Mouse (Mus musculus): Measurements from ENCODE around the gene Trh. TPM values are rescaled to one million over a fixed set of nuclear protein-coding genes. Genes with fewer than 3 reads are reported as not detected.

Trh gene
- polyA plus RNA-seq, 1 experiment from 2014 or later = 0.07 TPM

- TF ChIP-seq CTCF (IDR thresholded peaks at IDR 0.05; ENCODE audit: low read depth) (no peak), EP300 (IDR thresholded peaks at IDR 0.05; ENCODE audit: low read depth) (no peak)
- 50% methylated on average over 1 of the region's 1 CpGs for WGBS (ENCODE audit: insufficient replicate concordance)
- ATAC-seq (no peak), DNase-seq (no peak)
- no peaks in the 10 kb centered on the region for H3K9me3 ChIP-seq (ENCODE audit: low read length)
- no peak overlapping the region for H3K4me2 ChIP-seq (ENCODE audit: low read depth, low read length)
- no peak overlapping the region for H3K4me3 ChIP-seq (ENCODE audit: low read depth, low read length)
- H3K36me3 ChIP-seq (replicated peaks; ENCODE audit: insufficient read depth, low read length) = no peaks in the 10 kb centered on the region
- no peaks in the 10 kb centered on the region for H3K4me1 ChIP-seq (ENCODE audit: insufficient read depth)
- no peak overlapping the region for H3K9ac ChIP-seq (replicated peaks)
- no peaks in the 10 kb centered on the region for H3K27me3 ChIP-seq (ENCODE audit: insufficient read depth, low read length)
- no peak overlapping the region for H3K27ac ChIP-seq (ENCODE audit: low read depth)
Observed at GRCm38 (mm10) chr6:92231356-92231755, 13.1 kb downstream of the Trh start.

GRCm38 (mm10) chr6:92229586-92229985 is 14.9 kb downstream of the Trh start:
- Histone ChIP-seq H3K27ac (ENCODE audit: low read depth) (no peak overlapping the region), H3K4me3 (ENCODE audit: low read depth, low read length) (no peak overlapping the region), H3K4me2 (ENCODE audit: low read depth, low read length) (no peak overlapping the region), H3K9me3 (ENCODE audit: low read length) (no peaks in the 10 kb centered on the region), H3K9ac (replicated peaks) (no peak overlapping the region), H3K4me1 (ENCODE audit: insufficient read depth) (no peaks in the 10 kb centered on the region), H3K36me3 (replicated peaks; ENCODE audit: insufficient read depth, low read length) (no peaks in the 10 kb centered on the region), H3K27me3 (ENCODE audit: insufficient read depth, low read length) (no peaks in the 10 kb centered on the region)
- ATAC-seq = no peak
- no peak for TF ChIP-seq EP300 (IDR thresholded peaks at IDR 0.05; ENCODE audit: low read depth)
- no peak for TF ChIP-seq CTCF (IDR thresholded peaks at IDR 0.05; ENCODE audit: low read depth)
- no peak for DNase-seq
- 78% methylated on average over 2 of the region's 2 CpGs for WGBS (ENCODE audit: insufficient replicate concordance)

- DNase-seq (no peak), ATAC-seq (no peak)
- Histone ChIP-seq H3K9me3 (ENCODE audit: low read length) (no peaks in the 10 kb centered on the region), H3K9ac (replicated peaks) (no peak overlapping the region), H3K4me3 (ENCODE audit: low read depth, low read length) (no peak overlapping the region), H3K36me3 (replicated peaks; ENCODE audit: insufficient read depth, low read length) (no peaks in the 10 kb centered on the region), H3K4me1 (ENCODE audit: insufficient read depth) (no peaks in the 10 kb centered on the region), H3K27ac (ENCODE audit: low read depth) (no peak overlapping the region), H3K4me2 (ENCODE audit: low read depth, low read length) (no peak overlapping the region), H3K27me3 (ENCODE audit: insufficient read depth, low read length) (no peaks in the 10 kb centered on the region)
- TF ChIP-seq CTCF (IDR thresholded peaks at IDR 0.05; ENCODE audit: low read depth) (no peak), EP300 (IDR thresholded peaks at IDR 0.05; ENCODE audit: low read depth) (no peak)
Observed at GRCm38 (mm10) chr6:92229103-92229502, 15.3 kb downstream of the Trh start.

- TF ChIP-seq EP300 (IDR thresholded peaks at IDR 0.05; ENCODE audit: low read depth) = no peak
- no peak for TF ChIP-seq CTCF (IDR thresholded peaks at IDR 0.05; ENCODE audit: low read depth)
- ATAC-seq (no peak), DNase-seq (no peak)
- H3K4me2 ChIP-seq (ENCODE audit: low read depth, low read length) = no peak overlapping the region
- H3K4me1 ChIP-seq (ENCODE audit: insufficient read depth) = peaks cover 4% of the 10 kb centered on the region
- H3K9me3 ChIP-seq (ENCODE audit: low read length) = no peaks in the 10 kb centered on the region
- no peaks in the 10 kb centered on the region for H3K27me3 ChIP-seq (ENCODE audit: insufficient read depth, low read length)
- WGBS (ENCODE audit: insufficient replicate concordance) = 77% methylated on average over 1 of the region's 1 CpGs
- H3K9ac ChIP-seq (replicated peaks) = no peak overlapping the region
- no peak overlapping the region for H3K27ac ChIP-seq (ENCODE audit: low read depth)
- H3K4me3 ChIP-seq (ENCODE audit: low read depth, low read length) = no peak overlapping the region
- H3K36me3 ChIP-seq (replicated peaks; ENCODE audit: insufficient read depth, low read length) = no peaks in the 10 kb centered on the region
Observed at GRCm38 (mm10) chr6:92224981-92225380, 19.5 kb downstream of the Trh start.

- Histone ChIP-seq H3K9ac (replicated peaks) (no peak overlapping the region), H3K4me3 (ENCODE audit: low read depth, low read length) (no peak overlapping the region), H3K27ac (ENCODE audit: low read depth) (peak overlapping the region; percentile 30; the same call in 1 of the 2 replicates), H3K27me3 (ENCODE audit: insufficient read depth, low read length) (no peaks in the 10 kb centered on the region), H3K36me3 (replicated peaks; ENCODE audit: insufficient read depth, low read length) (no peaks in the 10 kb centered on the region), H3K4me1 (ENCODE audit: insufficient read depth) (peaks cover 4% of the 10 kb centered on the region), H3K9me3 (ENCODE audit: low read length) (no peaks in the 10 kb centered on the region), H3K4me2 (ENCODE audit: low read depth, low read length) (no peak overlapping the region)
- TF ChIP-seq EP300 (IDR thresholded peaks at IDR 0.05; ENCODE audit: low read depth) (no peak), CTCF (IDR thresholded peaks at IDR 0.05; ENCODE audit: low read depth) (no peak)
- DNase-seq = no peak
- ATAC-seq = peak; percentile 55
- 60% methylated on average over 3 of the region's 3 CpGs for WGBS (ENCODE audit: insufficient replicate concordance)
Observed at GRCm38 (mm10) chr6:92222021-92222420, 22.4 kb downstream of the Trh start.

- Histone ChIP-seq H3K27ac (ENCODE audit: low read depth) (peak overlapping the region; percentile 30; the same call in 1 of the 2 replicates), H3K9me3 (ENCODE audit: low read length) (no peaks in the 10 kb centered on the region), H3K4me1 (ENCODE audit: insufficient read depth) (peaks cover 4% of the 10 kb centered on the region), H3K4me3 (ENCODE audit: low read depth, low read length) (no peak overlapping the region), H3K27me3 (ENCODE audit: insufficient read depth, low read length) (no peaks in the 10 kb centered on the region), H3K9ac (replicated peaks) (no peak overlapping the region), H3K4me2 (ENCODE audit: low read depth, low read length) (no peak overlapping the region), H3K36me3 (replicated peaks; ENCODE audit: insufficient read depth, low read length) (no peaks in the 10 kb centered on the region)
- 50% methylated on average over 6 of the region's 6 CpGs for WGBS (ENCODE audit: insufficient replicate concordance)
- no peak for TF ChIP-seq CTCF (IDR thresholded peaks at IDR 0.05; ENCODE audit: low read depth)
- DNase-seq (no peak), ATAC-seq (peak; percentile 84)
Observed at GRCm38 (mm10) chr6:92221604-92222003, 22.8 kb downstream of the Trh start.

- Histone ChIP-seq H3K9ac (replicated peaks) (no peak overlapping the region), H3K36me3 (replicated peaks; ENCODE audit: insufficient read depth, low read length) (no peaks in the 10 kb centered on the region), H3K27ac (ENCODE audit: low read depth) (no peak overlapping the region), H3K27me3 (ENCODE audit: insufficient read depth, low read length) (no peaks in the 10 kb centered on the region), H3K4me2 (ENCODE audit: low read depth, low read length) (no peak overlapping the region), H3K9me3 (ENCODE audit: low read length) (no peaks in the 10 kb centered on the region), H3K4me3 (ENCODE audit: low read depth, low read length) (no peak overlapping the region), H3K4me1 (ENCODE audit: insufficient read depth) (peaks cover 7% of the 10 kb centered on the region)
- DNase-seq (peak; percentile 66), ATAC-seq (peak; percentile 47)
- 44% methylated on average over 3 of the region's 3 CpGs for WGBS (ENCODE audit: insufficient replicate concordance)
- TF ChIP-seq EP300 (IDR thresholded peaks at IDR 0.05; ENCODE audit: low read depth) (no peak), CTCF (IDR thresholded peaks at IDR 0.05; ENCODE audit: low read depth) (peak; percentile 80)
Observed at GRCm38 (mm10) chr6:92219445-92219844, 25.0 kb downstream of the Trh start.
